Mouse (Mus musculus) kidney, adult 2 months (tissue): ENCODE measurements around the gene Fam72a.

Experiments used
- CTCF ChIP-seq: fragments of 200-500 bp; conservative IDR thresholded peaks from 2 replicates; pipeline ENCODE4 v1.5.1; 2011; ENCODE audit warnings: low read depth, mild to moderate bottlenecking, control low read depth, low read length, moderate library complexity, mixed read lengths; ENCODE audit not compliant: insufficient read depth, insufficient read length
- POLR2A ChIP-seq: fragments of 200-500 bp; IDR thresholded peaks from one replicate; pipeline ENCODE4 v1.6.1; 2011; ENCODE audit warnings: low read depth, low read length, control low read depth

DNA sequence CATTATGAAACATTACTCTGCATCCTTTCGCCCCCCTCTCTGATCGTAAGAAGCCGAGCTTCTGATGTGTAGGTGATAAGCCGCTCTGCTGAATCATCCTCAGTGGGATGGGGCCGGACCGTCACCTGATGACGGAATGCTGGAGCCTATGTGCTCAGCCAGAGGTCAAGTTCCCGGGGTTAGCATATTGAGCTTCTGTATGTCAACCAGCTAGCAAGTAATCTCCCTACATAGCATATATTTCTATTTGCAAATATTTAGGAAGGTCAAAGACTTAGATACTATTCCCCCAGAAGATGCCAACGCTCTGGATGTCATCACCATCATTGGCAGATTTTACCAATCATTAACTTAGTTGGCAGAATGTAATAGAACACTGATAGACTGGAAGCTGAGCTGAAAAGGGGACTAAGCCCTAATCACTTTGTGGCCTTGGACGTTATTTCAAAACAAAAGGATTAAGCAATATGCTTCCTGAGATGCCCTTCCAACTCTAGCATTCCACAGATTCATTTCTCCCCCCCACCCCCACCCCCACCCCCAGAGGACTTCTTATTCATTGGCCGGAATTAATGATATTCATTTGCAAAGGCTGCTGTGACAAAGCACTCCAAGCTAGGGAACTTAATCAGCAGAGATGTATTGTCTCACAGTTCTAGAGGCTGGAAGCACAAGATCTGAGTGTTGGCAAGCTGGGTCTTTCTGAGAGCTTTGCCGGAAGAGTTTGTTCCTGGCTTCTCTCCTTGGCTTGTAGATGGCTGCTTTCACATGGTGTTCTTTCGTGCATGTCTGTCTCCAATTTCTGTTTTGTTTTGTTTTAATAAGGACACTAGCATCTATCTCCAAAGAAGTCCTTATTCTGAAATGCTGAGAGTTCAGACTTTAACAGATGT is 19.3 kb downstream of the Fam72a start:
- TF ChIP-seq CTCF (no peak), POLR2A (no peak)
